In genomic region chr12:3550280-3550679, GRCm38 (mm10) we compare ENCODE assay signal across 8 mouse cellular contexts. TPM values are rescaled to one million over a fixed set of nuclear protein-coding genes. Genes with fewer than 3 reads are reported as not detected.
DNase-seq lines count a peak whose midpoint lies in the region; ATAC-seq and TF ChIP-seq lines count a peak whose summit lies in the region.
"Had no signal": no experiment of that assay in that cellular context is flagged by ENCODE, and none has a peak within 500 bp of the region (broad histone marks: within the 10 kb centered on the region; RNA-seq: fewer than 3 reads in every experiment).

No protein-coding gene starts in this region.

- no peak overlapping the region for H3K27ac ChIP-seq in left cerebral cortex, adult 2 months
- H3K27ac ChIP-seq in forebrain, embryonic 14.5 days (ENCODE audit: low read depth, low read length): no peak overlapping the region
- H3K27ac ChIP-seq in liver, postnatal 0 days (ENCODE audit: low read depth): no peak overlapping the region
- H3K27ac ChIP-seq: macrophage had no signal

- intact Hi-C loops in left cerebral cortex, adult 2 months (cut with DNase I): no loop called here
- intact Hi-C loops in left cerebral cortex, postnatal 25 days (cut with DNase I): no loop called here

- no peak overlapping the region for H3K4me3 ChIP-seq in left cerebral cortex, adult 2 months
- H3K4me3 ChIP-seq in forebrain, embryonic 14.5 days (ENCODE audit: low read depth, low read length): no peak overlapping the region
- peak overlapping the region; percentile 9; the same call in 1 of the 2 replicates for H3K4me3 ChIP-seq in liver, postnatal 0 days (ENCODE audit: low read depth, low read length)

- ATAC-seq in forebrain, embryonic 14.5 days: no peak
- peak; percentile 56; the same call in 1 of the 2 replicates for ATAC-seq in liver, postnatal 0 days
- ATAC-seq in megakaryocyte, adult 5-6 weeks (ENCODE audit: poor library complexity, severe bottlenecking): no peak

- no peaks in the 10 kb centered on the region for H3K27me3 ChIP-seq in forebrain, embryonic 14.5 days (replicated peaks; ENCODE audit: control insufficient read depth, insufficient read depth, low read length)
- H3K27me3 ChIP-seq in liver, postnatal 0 days (ENCODE audit: insufficient read depth, low read length): no peaks in the 10 kb centered on the region

- no peaks in the 10 kb centered on the region for H3K9me3 ChIP-seq in forebrain, embryonic 14.5 days (replicated peaks; ENCODE audit: control insufficient read depth, low read length)
- H3K9me3 ChIP-seq in liver, postnatal 0 days (ENCODE audit: low read length): no peaks in the 10 kb centered on the region

- H3K9ac ChIP-seq in forebrain, embryonic 14.5 days (ENCODE audit: low read length): no peak overlapping the region
- H3K9ac ChIP-seq in liver, postnatal 0 days (replicated peaks): no peak overlapping the region

- H3K4me1 ChIP-seq in forebrain, embryonic 14.5 days (ENCODE audit: control insufficient read depth, insufficient read depth, low read length): no peaks in the 10 kb centered on the region
- 0 out of 2 replicates have a peak, but pooled peaks cover 4% of the 10 kb centered on the region for H3K4me1 ChIP-seq in liver, postnatal 0 days (ENCODE audit: insufficient read depth)

- no peak for TF ChIP-seq EP300 in liver, postnatal 0 days (IDR thresholded peaks at IDR 0.05; ENCODE audit: low read depth)

- peak; percentile 48 for TF ChIP-seq CTCF in left cerebral cortex, adult 2 months (IDR thresholded peaks at IDR 0.05)
- TF ChIP-seq CTCF in liver, postnatal 0 days (IDR thresholded peaks at IDR 0.05; ENCODE audit: low read depth): peak; percentile 52

- 9% methylated on average over 12 of the region's 13 CpGs for WGBS in forebrain, embryonic 14.5 days
- 28% methylated on average over 13 of the region's 13 CpGs for WGBS in liver, postnatal 0 days (ENCODE audit: insufficient replicate concordance)

- no peaks in the 10 kb centered on the region for H3K36me3 ChIP-seq in forebrain, embryonic 14.5 days (ENCODE audit: control insufficient read depth, insufficient read depth, low read length)
- no peaks in the 10 kb centered on the region for H3K36me3 ChIP-seq in liver, postnatal 0 days (replicated peaks; ENCODE audit: insufficient read depth, low read length)

- no peak for DNase-seq in left cerebral cortex, adult 2 months (ENCODE audit: extremely low spot score in 1 of 2, low spot score in 2 of 2)
- DNase-seq in left cerebral cortex, adult 8-10 months (ENCODE audit: low spot score in 2 of 2): no peak
- peak; percentile 68 for DNase-seq in adrenal gland, postnatal 25 days
- DNase-seq in forebrain, embryonic 14.5 days (ENCODE audit: low spot score): peak; percentile 16
- peak; percentile 52 for DNase-seq in liver, postnatal 0 days
- DNase-seq in left cerebral cortex, postnatal 25 days (ENCODE audit: low spot score in 2 of 2): no peak

- no peak overlapping the region for H3K4me2 ChIP-seq in forebrain, embryonic 14.5 days (ENCODE audit: low read length)
- no peak overlapping the region for H3K4me2 ChIP-seq in liver, postnatal 0 days (ENCODE audit: low read depth, low read length)

RNA-seq across cellular contexts. Expression of gene Dtnb, which starts 21.9 kb away (rescaled TPM):
- 100 to 1,000 TPM; 106 to 115 TPM for total RNA-seq in left cerebral cortex, adult 2 months (2021)
- 100 to 1,000 TPM; 117 to 137 (median 128) TPM for total RNA-seq in left cerebral cortex, adult 8-10 months (2022)
- total RNA-seq in adrenal gland, postnatal 25 days (2021): 41.0 and 44.0 TPM in 2 replicates
- polyA plus RNA-seq in forebrain, embryonic 14.5 days (2014; fragmentation: Nextera tagmentation; extraction: Ambion mirVana): 27.3 and 34.8 TPM in 2 replicates
- polyA plus RNA-seq in liver, postnatal 0 days (2015; fragmentation: Nextera tagmentation; extraction: Ambion mirVana): 15.7 and 16.2 TPM in 2 replicates
- total RNA-seq in megakaryocyte, adult 5-6 weeks (2015): 9.1 and 14.8 TPM in 2 replicates
- total RNA-seq in megakaryocyte, adult 5-6 weeks (2017): 8.1 and 28.5 TPM in 2 replicates
- 100 to 1,000 TPM; 105 to 112 TPM for total RNA-seq in left cerebral cortex, postnatal 25 days (2021)

Comparison
In these comparisons a context has a peak if more than half of its experiments do, and no peak if none do; other contexts are left out.
1. DNase-seq: peak in adrenal gland, postnatal 25 days (single experiment), forebrain, embryonic 14.5 days (single experiment) and liver, postnatal 0 days (single experiment); none in left cerebral cortex, adult 2 months (0 of 2), left cerebral cortex, adult 8-10 months (0 of 2) and left cerebral cortex, postnatal 25 days (0 of 2).